Mouse (Mus musculus) lung, adult 2 months (tissue): ENCODE results near the gene Tsga10.

Source experiments
- CTCF ChIP-seq: fragments of 200-500 bp; IDR thresholded peaks from 2 replicates; pipeline ENCODE4 v1.5.1; 2011; ENCODE audit warnings: mild to moderate bottlenecking, low read length, control low read depth; ENCODE audit not compliant: insufficient read depth
- POLR2A ChIP-seq: fragments of 200-500 bp; IDR thresholded peaks from 2 replicates; pipeline ENCODE4 v1.6.1; 2011; ENCODE audit warnings: low read depth, mild to moderate bottlenecking, control low read depth, low read length, borderline replicate concordance; ENCODE audit errors: extremely low read depth

- 0 out of 2 replicates have a peak, but pooled peaks have one; percentile 14 for TF ChIP-seq CTCF
- TF ChIP-seq POLR2A = no peak
These were observed 147.7 kb downstream of the Tsga10 start for GRCm38 (mm10) chr1:37718516-37718915.
